Mouse (Mus musculus): ENCODE measurements around the gene Cyp2a5.
"Not testable (repeated sequence)": the region's sequence is repeated elsewhere in the genome, so short reads cannot be mapped to it uniquely, and the experiment has no call there.

Cyp2a5 gene

GRCm38 (mm10) chr7:26835059-26835458 lies at the start of gene Cyp2a5:
TSS of gene Cyp2a5 (plus strand) at chr7:26835305.
- not testable (repeated sequence) for DNase-seq (ENCODE audit: low spot score in 2 of 2)

- DNase-seq (ENCODE audit: low spot score in 2 of 2) = not testable (repeated sequence)
Measured at GRCm38 (mm10) chr7:26786013-26786412, 49.1 kb upstream of the Cyp2a5 start.

GRCm38 (mm10) chr7:26789984-26790383 lies 45.1 kb upstream of the Cyp2a5 start:
- DNase-seq (ENCODE audit: low spot score in 2 of 2) = no peak

- DNase-seq (ENCODE audit: low spot score in 2 of 2) = no peak
Measured at GRCm38 (mm10) chr7:26800104-26800503, 35.0 kb upstream of the Cyp2a5 start.

- no peak for DNase-seq (ENCODE audit: low spot score in 2 of 2)
Measured at GRCm38 (mm10) chr7:26800996-26801395, 34.1 kb upstream of the Cyp2a5 start.

GRCm38 (mm10) chr7:26808592-26808991 lies 26.5 kb upstream of the Cyp2a5 start, which contains the start of gene Cyp2g1:
TSS of gene Cyp2g1 (plus strand) at chr7:26808892.
- no peak for DNase-seq (ENCODE audit: low spot score in 2 of 2)

GRCm38 (mm10) chr7:26831556-26832292 lies 3.4 kb upstream of the Cyp2a5 start:
- not testable (repeated sequence) for DNase-seq (ENCODE audit: low spot score in 2 of 2)

- DNase-seq (ENCODE audit: low spot score in 2 of 2) = not testable (repeated sequence)
Measured at GRCm38 (mm10) chr7:26832668-26833067, 2.4 kb upstream of the Cyp2a5 start.

GRCm38 (mm10) chr7:26843400-26843799 lies 8.3 kb downstream of the Cyp2a5 start:
- DNase-seq (ENCODE audit: low spot score in 2 of 2) = not testable (repeated sequence)

GRCm38 (mm10) chr7:26850063-26850462 lies 15.0 kb downstream of the Cyp2a5 start:
- not testable (repeated sequence) for DNase-seq (ENCODE audit: low spot score in 2 of 2)

- DNase-seq (ENCODE audit: low spot score in 2 of 2) = not testable (repeated sequence)
Measured at GRCm38 (mm10) chr7:26878581-26878980, 43.5 kb downstream of the Cyp2a5 start.

- DNase-seq (ENCODE audit: low spot score in 2 of 2) = not testable (repeated sequence)
Measured at GRCm38 (mm10) chr7:26880600-26880999, 45.5 kb downstream of the Cyp2a5 start.

Data from spleen, postnatal 14 days (tissue).